Mouse (Mus musculus) urinary bladder, postnatal 4 days (tissue): Measurements from ENCODE around the gene Gars.
A peak's percentile ranks its signal among the peaks of the same experiment; 100 is the strongest.

Experiments used
- DNase-seq, 2 experiments: peaks; one replicate each; pipeline ENCODE4 v3.0.0; 2021 to 2022; ENCODE audit warnings: low spot score in 2 of 2

The Gars gene

DNA sequence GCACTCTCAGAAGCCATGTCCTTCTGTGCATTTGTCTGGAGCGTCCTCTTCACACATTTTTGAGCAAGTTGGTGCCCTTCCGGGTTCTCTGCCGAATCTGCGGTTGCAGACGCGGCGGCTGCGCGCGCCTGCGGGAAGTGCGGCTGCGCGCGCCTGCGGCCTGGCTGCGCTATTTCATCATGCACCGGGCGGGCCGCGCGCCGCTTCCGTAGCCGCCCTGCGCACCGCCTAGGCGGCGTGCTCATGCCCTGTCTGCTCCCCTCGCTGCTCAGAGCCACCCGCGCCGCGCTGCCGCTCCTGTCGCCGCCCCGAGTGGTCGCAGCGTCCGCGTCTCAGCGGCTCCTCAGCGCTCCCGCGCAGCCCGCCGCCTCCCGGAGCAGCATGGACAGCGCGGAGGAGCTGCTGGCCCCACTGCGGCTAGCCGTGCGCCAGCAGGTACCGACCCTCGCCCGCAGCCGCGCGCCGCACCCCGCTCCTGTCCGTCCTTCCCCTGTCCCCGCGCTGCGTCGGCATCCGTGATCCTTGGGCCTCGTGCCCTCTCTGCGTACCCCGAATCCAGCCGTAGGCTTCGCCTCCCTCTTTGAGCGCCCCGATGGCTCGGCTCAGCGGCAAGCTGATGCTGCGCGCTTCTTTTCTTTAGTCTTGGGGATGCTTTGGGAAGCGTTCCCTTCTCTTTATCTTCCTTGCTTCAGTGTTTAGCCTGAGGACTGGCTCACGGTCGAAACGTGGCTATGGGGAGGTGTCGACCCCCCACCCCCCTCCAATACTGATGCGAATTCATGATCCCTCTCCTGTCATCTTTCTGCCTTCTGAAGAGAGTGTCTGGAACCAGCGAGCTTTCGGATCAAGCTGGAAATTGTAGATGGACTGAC lies at the start of gene Gars:
Gars (plus strand) TSS at position 209 of the 872 bp plus-strand sequence.
- DNase-seq = peak; percentile 76 to 81

DNA sequence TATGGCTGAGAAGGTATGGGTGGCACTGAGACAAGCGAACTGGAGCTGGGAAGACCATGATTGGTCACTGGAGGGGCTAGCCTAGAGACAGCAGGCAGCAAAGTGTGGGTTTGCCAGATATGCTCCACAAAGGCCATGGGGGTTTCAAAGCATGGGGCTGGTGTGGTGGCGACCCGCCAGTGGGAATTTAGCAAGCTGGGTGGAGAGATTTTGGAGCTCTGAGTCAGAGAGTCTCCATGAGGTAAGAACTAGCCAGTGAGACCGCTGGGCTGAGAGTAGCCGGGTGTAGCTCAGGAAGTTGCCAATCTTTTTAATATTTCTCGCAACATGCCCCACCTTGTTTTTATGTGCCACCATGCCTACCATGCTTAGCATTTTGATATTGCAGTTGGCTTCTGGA lies 49.7 kb upstream of the Gars start:
- DNase-seq = no peak

DNA sequence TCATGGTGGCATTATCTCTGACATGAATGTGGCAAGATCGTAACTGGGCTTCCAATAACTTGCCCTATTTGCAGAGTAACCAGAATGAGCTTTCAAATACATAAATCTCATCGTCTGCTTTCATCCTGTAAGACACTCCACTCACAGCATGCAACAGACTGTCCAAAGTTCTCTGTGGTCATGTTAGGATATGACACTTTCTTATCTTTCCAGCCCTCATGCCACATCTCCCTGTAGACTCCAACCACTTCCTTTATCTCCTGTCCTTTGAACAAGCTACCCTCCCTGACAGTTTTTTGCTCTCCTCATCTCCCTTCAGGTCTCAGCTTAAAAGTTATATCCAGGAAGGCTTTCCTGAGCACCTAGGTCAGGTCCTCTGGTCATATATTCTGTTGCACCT lies 46.6 kb upstream of the Gars start:
- no peak for DNase-seq

DNA sequence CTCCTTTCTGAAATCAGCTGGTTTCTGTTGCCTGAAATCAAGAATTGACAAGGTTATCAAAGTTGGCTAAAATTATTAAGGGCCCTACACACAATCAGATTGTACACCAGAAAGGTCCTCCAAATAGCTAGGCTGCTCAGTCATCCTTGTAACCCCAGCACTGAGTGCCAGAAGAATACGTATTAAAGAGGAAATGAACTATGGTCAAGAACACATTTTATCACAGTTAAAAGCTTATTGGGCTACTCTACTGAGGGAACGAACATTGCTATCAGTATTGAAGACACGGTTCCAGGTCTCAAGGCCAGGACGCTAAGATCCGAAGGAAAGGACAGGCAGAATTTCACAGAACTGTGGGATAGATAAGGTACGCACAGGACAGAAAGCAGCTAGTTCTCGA lies 45.7 kb upstream of the Gars start:
- DNase-seq = no peak

DNA sequence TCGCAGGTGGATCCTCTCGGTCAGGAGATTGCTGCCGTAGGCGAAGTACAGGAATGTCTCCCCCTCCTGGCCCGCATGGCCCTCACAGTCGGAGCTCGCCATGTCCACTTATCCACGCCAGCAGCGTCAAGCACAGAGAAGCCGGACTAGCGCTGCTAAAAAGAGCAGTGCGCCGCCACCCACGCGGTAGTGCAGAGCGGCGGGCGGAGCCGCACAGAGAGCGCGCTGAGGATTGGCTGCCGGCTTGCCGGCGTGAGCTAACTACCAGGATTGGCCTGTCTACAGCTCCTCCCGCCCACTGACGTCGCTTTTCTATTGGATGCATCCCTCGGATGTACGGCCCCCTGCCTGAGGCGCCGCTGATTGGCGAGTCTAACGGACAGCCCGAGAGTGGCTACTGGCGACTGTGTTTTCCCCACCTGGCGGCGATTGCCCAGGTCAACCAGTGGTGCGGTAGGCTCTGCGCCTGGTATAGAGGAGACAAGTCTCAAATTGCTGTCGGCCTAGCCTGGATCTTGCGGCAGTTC lies 45.0 kb upstream of the Gars start, which contains the start of gene Ggct:
Ggct (minus strand) TSS at position 217 of the 527 bp plus-strand sequence.
- DNase-seq = peak; percentile 94

DNA sequence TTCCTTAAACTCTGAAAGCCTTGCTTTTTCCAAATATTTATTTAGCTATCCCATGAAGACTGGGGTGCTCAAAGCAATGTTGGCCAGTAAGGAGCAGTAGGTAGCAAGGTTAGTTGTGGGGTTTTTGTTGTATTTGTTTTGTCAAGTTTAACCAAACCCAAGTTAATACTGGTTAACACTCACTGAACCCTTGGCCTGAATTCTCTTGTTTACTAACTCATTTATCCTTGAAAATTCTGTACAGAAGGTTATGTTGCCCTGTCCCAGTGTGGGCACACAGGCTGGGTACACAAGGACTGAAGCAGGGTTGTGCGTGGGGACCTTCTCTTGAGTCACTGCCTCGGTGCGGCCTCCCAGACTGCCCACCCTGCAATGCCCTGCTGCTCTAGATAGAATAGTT lies 41.4 kb upstream of the Gars start:
- no peak for DNase-seq

DNA sequence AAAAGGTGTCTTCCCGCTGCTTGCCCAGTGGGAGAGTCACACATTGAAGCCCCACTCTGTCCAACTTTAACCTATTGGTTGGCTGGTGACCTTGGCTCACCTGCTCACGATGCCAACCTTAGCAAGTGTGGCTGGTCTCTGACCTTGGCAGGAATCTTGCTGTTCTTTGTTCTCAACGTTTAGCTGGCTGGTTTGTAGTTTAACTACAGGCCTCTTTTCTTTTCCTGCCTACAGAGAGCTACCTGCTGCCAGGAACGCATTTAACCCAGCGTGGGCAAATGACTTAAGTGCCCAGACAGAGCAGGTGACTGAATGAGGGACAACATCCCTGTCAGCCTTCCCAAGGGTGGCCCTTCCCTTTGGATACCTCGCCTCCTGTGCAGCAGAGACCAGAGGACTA lies 40.1 kb upstream of the Gars start:
- DNase-seq = no peak

DNA sequence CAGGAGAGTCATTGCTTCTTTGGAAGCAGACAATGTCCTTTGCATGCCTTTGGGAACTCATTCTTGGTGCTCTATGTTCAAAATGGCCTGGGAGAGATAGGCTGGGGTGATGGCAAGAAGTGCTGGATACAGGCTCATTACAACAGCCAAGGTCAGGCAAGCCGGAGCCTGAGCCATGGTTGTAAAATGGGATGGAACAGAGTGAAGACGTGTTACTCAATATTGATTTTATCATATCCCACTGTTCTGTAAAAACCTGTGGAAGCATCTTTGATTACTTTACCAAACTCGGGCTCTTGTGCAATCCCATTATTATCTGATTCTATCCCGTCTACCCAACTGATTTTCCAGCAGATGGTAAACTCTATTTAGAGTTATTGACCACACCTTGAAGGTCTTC lies 36.5 kb upstream of the Gars start:
- no peak for DNase-seq

DNA sequence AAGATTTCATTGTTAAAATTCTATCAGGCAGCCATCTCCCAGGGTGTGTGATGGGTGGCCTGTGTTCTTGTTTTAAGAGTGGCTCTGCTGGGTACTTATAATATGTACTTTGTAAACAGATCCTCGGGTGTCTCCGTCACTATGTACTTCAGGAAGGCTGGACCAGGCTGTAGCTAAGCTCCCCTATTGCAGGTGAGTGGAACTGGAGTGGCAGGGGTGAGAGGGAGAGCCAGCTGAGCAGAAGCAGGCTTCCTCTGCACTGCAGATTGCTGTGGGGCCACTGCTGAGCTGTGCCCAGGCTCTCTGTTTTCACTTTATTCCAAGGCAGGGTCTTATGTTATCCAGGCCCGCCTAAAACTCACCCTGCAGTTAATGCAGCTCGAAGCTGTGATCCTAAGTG lies 35.4 kb upstream of the Gars start:
- DNase-seq = no peak

DNA sequence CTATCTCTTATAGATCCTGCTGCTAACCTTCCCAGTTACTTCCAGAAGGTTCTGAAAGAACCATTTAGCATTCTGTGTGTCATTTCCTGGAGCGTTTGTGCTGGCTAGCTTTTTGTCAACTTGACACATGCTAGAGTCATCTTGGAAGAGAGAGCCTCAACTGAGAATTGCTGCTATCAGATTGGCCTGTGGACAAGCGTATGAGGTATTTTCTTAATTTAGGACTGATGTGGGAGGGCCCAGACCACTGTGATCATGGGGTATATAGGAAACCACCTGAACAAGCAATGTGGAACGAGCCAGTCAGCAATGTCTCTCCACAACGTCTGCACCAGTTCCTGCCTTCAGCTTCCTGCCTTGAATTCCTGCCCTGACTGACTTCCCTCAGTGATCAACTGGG lies 34.2 kb upstream of the Gars start:
- no peak for DNase-seq

DNA sequence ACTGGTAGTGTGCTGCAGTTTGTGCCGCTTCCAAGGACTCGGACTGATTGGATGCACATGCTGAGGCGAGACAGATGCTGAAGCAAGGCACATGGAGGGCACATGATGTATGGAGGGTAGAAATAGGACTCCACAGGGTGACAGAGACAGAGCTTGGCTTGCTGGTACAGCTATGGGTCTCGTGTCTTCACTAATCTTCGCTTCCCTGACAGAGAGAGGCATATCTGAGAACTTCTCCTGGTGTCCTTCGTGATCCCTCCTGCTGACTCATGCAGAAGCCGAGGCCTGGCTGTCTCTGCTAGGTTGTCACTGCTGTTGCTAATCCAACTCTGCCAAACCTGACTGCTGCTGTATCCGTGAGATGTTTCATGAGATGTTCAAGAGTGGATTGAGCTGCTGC lies 29.4 kb upstream of the Gars start:
- no peak for DNase-seq

DNA sequence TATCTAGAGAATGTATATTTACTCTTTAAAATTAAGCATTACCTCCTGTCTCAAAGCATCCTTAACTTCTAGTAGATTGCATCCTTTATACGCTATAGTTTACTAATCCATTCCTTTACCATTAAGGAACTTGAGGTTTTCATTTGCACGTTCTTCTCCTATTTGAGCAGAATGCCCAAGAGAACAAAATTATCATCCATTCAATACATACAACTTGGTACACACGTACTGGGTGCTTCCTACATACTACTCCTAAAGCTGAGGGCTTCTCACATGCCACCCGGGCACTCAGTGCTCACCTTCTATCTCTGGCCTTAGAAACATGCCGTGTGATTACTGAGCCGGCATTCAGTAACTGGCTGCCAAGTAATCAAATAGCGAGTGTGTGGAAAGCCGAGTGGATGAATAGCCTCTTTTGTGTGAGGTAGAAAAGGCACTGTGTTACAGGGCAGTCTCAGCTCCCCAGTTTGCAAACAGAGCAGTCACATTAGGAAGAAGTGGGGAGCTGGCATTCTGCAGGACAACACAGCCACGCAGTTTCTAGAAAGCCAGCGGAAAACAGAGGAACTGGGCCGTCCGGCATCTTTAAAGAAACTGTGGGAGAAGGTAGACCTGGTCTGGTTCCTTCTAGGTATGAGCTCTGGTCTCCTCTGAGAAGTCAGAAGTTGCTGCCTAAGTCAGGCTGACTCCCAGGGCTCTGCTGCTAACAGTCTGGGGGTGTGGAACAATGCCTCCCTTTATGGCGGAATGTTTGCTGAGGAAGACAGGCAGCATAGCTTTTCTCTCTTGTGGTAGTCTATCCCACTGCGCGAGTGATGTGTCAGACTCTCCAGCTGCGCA lies 28.2 kb upstream of the Gars start:
- DNase-seq = no peak

DNA sequence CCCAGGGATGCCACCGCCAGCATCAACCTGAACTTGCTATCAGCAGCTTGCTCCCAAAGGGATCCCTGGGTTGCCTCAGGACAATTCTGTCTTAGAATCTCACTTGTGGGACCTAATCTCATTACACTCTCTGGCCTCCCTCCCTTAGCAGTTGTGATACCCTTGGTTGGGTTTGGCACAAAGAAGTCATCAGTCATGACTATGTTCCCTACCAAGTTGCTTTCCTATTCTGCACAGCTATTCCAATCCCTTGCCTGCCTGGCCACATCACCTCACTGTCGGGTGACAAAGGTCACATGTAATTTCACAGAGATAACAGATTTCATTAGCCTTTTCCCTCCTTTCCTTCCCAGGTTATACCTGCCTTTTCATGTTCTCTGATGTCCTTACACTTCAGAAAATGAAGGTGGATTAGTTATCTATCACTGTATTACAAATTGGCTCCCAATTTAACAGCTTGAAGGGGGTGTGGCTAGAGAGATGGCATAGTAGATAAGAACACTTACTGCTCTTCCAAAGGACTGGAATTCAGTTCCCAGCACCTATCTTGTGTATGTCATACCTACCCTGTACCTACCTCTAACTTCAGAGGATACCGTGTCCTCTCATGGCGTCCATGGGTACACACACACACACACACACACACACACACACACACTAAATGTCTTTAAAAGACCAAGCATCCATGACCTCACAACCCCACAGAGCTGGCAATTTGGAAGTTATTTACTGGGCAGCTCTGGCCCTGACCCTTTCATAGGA lies 27.3 kb upstream of the Gars start:
- no peak for DNase-seq

DNA sequence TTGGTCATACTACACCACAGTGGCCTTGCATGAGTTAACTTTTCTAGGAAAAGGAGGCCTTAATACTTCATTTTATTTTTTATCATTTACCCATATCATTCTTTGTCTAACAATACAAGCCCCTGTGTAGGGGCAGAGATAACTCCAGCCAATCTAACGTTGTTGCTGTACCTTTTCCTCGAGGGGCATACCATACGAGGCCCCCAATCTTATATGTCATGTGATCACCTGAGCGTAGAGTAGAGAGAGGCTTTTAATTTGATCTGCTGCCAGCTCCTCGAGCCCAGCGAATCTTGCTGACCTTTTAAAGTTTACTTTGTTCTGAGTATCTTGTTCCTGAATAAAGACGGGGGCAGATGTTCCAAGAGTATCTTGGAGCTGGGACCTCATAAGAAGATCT lies 25.3 kb upstream of the Gars start:
- no peak for DNase-seq

DNA sequence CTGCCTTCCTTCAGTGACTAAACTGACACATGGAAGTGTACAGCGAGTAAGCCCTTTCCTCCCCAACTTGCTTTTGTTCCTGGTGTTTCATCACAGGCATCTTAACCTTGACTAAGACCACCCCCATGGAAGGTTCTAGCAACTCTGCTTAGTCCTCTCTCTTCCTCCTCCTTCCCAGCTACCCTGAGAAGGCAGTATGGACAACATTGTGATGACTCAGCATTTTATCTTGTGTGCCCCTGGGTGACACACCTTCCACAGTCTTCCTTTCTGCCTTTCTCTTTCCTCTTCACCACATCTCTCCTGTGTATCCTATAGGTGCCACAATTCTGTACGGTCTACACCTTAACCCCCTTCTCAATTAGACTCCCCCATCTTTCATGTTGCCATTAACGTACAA lies 23.6 kb upstream of the Gars start:
- DNase-seq = no peak

DNA sequence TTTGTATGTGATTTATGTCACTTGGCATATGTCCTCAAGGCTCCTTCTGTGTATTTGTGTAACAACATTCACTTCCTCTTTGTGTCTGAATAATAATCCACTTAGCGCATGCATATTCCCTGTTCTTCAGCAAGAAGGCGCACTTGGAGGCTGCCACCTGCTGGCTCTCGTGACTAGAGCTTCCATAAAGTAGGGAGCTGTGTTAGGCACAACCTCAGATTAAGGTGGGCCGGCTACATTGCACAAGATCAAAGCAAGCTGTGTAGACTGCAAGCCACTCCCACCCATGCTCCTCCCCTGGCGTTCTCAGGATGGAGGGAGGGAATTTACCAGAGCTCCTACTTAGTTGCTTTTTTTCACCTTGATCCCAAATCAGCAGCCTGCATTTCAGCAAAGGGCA lies 21.6 kb upstream of the Gars start:
- DNase-seq = no peak

DNA sequence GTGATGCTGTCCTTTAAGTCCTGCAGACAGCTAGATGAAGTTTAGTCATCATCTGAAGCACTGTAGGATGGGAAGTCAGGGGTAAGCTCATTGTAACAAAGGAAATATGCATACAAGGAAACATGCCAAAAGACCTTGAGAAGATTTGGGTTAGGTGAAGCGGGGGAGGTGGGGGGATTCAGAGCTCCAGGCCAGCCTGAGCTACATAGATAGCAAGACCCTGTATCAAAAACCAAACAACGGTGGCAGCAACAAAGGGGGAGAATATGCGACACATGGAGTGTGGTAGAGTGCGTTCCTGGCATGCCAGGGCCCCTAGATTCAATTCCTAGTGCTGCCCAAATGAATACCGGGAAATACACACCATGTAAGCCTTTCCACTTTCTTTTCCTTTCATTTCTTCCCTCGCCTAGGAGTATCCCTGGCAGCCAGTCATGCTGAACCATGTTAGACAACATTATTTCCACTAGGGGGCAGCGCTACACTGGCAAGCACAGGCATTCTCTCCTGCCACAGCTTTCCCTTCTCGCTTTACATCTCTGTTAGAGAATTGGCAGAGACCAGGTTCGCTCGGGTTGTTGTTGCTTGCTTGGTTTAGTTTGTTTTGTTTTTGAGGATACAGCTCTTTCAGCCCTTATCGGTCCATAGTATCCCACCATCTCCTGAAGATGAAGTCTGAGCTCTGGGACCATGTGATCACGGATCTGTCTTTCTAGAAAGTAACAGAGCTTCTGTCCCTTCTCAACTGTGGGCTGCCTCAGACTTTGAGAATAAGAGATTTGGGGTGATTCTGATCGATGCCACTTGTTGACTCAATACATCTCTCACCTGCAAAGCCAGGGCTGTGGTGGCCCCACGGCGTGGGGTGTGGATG lies 20.9 kb upstream of the Gars start:
- DNase-seq = peak in 1 of 2 experiments; percentile 35

DNA sequence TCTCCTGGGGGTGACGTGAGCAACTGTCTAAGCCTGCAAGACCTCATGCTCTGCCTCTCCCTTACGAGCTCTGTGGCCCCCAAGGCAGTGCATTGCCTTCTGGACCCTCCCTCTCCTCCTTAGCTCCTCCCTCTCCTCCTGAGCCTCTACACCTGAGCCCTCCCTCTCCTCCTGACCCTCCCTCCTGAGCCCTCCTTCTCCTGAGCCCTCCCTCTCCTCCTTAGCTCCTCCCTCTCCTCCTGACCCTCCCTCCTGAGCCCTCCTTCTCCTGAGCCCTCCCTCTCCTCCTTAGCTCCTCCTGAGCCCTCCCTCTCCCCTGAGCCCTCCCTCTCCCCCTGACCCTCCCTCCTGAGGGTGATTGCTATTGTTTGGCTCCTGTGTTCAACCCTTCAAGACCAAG lies 19.4 kb upstream of the Gars start:
- no peak for DNase-seq

DNA sequence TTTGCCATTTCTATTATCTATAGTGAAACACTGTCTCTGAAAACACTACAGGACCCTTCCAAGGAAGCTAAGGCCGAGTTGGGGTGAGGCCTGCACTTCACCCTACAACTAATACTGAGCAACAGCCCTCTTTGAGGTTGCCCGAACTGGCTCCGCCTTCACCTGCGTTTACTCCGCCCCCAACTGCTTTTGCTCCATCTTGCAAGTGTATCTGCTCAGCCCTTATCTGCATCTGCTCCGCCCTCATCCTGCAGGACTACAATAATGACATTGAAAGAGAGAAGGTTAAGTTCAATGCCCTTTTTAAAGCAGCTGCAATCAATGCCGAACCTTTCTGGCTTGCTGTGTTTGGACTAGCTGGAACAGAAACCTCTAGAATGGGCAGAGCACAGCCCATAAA lies 16.0 kb upstream of the Gars start:
- DNase-seq = no peak

DNA sequence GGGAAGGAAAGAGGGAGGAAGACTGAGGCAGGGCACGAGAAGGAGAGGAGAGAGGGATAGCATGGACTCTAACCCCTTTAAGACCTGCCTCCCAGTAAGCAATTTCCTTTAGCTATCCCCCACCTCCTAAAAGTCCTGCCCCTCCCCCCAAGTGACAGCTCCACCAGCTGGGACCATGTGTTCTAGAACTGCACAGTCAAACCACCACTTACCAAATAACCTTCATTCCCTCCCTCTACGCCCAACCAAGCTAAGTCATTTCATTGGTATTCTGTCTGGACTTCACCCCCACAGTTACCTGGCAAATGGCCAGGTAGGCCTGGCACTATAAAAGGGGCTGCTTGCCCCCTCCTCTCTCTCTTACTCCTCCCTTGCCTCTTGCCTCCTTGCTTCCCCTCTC lies 10.2 kb upstream of the Gars start:
- no peak for DNase-seq

DNA sequence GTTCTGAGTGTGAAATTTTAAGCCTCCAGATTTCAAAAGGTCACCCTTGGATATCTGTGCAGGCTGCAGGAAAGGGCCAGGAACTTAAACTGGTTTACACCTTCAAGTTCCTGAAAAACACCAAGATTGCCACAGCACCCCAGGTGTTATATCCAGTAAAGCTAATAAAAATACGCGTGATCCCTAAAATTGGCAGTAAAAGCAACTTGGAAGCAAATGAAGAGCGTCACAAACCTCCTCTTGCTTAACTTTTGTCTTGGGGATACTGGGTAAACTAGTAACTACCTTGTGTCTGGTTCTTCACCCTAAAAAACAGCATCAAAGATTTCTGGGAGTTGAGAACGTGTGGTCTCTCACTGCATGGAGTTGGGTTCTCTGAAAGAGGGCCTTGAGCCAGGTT lies 1.1 kb upstream of the Gars start:
- no peak for DNase-seq
